Mouse (Mus musculus): ENCODE data around the gene Gtpbp8. TPM values are rescaled to one million over a fixed set of nuclear protein-coding genes. Genes with fewer than 3 reads are reported as not detected.

The Gtpbp8 gene
- polyA plus RNA-seq, 1 experiment: 15.3 TPM

DNA sequence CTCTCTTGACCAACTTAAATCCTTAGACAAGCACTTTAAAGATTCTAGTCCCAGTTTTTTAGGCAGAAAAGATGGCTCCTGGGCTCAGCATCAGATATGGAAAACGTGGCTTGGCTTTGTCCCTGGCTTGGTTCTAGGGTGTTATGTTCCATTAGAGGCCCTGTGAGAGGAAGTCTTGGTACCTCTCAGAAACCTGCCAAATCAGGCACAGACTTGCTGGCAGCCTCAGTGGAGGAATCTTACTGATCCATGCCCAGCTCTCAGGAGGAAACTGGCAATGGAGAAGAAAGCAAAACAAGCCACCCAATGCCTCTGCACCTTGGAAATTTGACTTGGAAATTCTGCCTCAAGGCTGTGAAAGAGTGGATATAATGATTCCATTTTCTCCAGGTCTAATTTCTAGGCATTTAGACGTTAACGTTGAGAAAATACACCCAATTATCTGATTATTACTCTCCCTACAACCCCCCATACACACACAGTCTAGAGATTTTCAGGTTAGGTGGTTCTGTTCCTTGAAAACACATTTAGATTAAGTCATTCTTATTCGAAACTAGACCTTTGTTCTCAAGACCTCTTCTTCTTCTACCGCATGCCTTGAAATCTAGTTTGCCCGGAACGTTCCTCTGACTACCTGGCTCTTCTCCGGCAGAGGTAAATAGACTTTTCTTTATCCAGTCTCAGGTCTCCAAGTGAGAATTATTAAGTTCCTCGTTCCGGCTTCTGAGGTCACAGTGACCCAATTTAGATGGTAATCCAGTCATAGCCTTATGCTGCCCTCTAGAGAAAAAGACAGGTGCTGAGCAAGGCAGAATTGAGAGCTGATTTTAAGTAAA is 29.6 kb downstream of the Gtpbp8 start:
- Histone ChIP-seq H3K4me3 (ENCODE audit: low read depth, low read length) (no peak overlapping the region), H3K27ac (ENCODE audit: insufficient read depth, low read length) (no peak overlapping the region; the same call in 1 of the 2 replicates), H3K9me3 (replicated peaks; ENCODE audit: control insufficient read depth, insufficient read depth, low read length, poor library complexity, severe bottlenecking) (no peaks in the 10 kb centered on the region), H3K27me3 (ENCODE audit: control insufficient read depth, insufficient read depth, low read length, poor library complexity, severe bottlenecking) (no peaks in the 10 kb centered on the region), H3K9ac (ENCODE audit: low read depth, poor library complexity, severe bottlenecking) (no peak overlapping the region), H3K36me3 (ENCODE audit: control insufficient read depth, insufficient read depth, low read length, poor library complexity, severe bottlenecking) (peaks cover 11% of the 10 kb centered on the region), H3K4me1 (ENCODE audit: control insufficient read depth, insufficient read depth, low read length) (peaks cover 2% of the 10 kb centered on the region)
- TF ChIP-seq CTCF (IDR thresholded peaks at IDR 0.05; ENCODE audit: low read depth, low read length): no peak
- no peak for TF ChIP-seq EP300 (IDR thresholded peaks at IDR 0.05; ENCODE audit: insufficient read depth, low read depth, low read length)

DNA sequence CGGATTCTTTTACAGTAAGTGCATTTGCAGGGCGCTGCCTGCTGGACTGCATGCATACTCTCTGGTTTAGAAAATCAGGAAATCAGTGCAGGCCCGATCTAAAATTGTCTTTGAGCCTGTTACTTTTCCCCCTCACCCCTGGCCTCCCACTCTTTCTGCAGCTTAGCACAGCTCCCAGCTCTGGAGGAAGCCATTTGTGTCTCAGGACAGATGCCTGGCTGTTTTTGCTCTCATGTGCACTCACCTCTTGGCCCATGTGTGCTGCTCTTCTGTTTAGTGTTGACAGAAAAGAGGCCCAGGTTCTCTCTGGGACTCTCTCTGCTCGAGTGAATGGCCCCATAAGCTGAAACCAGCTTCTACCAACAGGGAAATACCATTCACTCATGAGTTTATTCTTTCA is 42.7 kb downstream of the Gtpbp8 start:
- Histone ChIP-seq H3K36me3 (ENCODE audit: control insufficient read depth, insufficient read depth, low read length, poor library complexity, severe bottlenecking) (no peaks in the 10 kb centered on the region), H3K27ac (ENCODE audit: insufficient read depth, low read length) (no peak overlapping the region), H3K27me3 (ENCODE audit: control insufficient read depth, insufficient read depth, low read length, poor library complexity, severe bottlenecking) (no peaks in the 10 kb centered on the region), H3K4me3 (ENCODE audit: low read depth, low read length) (no peak overlapping the region), H3K9ac (ENCODE audit: low read depth, poor library complexity, severe bottlenecking) (no peak overlapping the region), H3K9me3 (replicated peaks; ENCODE audit: control insufficient read depth, insufficient read depth, low read length, poor library complexity, severe bottlenecking) (no peaks in the 10 kb centered on the region), H3K4me1 (ENCODE audit: control insufficient read depth, insufficient read depth, low read length) (no peaks in the 10 kb centered on the region)
- TF ChIP-seq EP300 (IDR thresholded peaks at IDR 0.05; ENCODE audit: insufficient read depth, low read depth, low read length): no peak
- TF ChIP-seq POLR2A (IDR thresholded peaks at IDR 0.05; ENCODE audit: insufficient read depth, low read length): no peak
- no peak for TF ChIP-seq CTCF (IDR thresholded peaks at IDR 0.05; ENCODE audit: low read depth, low read length)

DNA sequence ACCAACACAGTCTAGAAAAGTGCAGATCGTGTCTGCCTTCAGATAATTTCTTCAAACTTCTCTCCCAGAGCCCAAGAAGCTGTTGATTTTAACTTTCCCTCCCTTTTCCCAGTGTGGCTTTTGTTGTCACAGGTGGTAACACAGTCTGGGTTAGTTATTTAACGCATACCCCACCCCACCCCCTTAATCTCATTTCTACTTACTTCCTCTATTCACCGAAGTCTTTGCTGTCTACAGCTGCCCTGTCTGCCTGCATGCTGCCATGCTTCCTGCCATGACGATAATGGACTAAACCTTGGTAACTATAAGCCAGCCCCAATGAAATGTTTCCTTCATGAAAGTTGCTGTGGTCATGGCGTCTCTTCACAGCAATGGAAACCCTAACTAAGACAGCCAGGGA is 43.9 kb downstream of the Gtpbp8 start:
- no peak overlapping the region for H3K27ac ChIP-seq (ENCODE audit: insufficient read depth, low read length)
- H3K4me1 ChIP-seq (ENCODE audit: control insufficient read depth, insufficient read depth, low read length): no peaks in the 10 kb centered on the region
- 0 out of 2 replicates have a peak, but pooled peaks cover 3% of the 10 kb centered on the region for H3K9me3 ChIP-seq (replicated peaks; ENCODE audit: control insufficient read depth, insufficient read depth, low read length, poor library complexity, severe bottlenecking)
- no peaks in the 10 kb centered on the region for H3K27me3 ChIP-seq (ENCODE audit: control insufficient read depth, insufficient read depth, low read length, poor library complexity, severe bottlenecking)
- no peak overlapping the region for H3K4me3 ChIP-seq (ENCODE audit: low read depth, low read length)
- no peak overlapping the region for H3K9ac ChIP-seq (ENCODE audit: low read depth, poor library complexity, severe bottlenecking)
- no peaks in the 10 kb centered on the region for H3K36me3 ChIP-seq (ENCODE audit: control insufficient read depth, insufficient read depth, low read length, poor library complexity, severe bottlenecking)
- no peak for TF ChIP-seq POLR2A (IDR thresholded peaks at IDR 0.05; ENCODE audit: insufficient read depth, low read length)
- no peak for TF ChIP-seq EP300 (IDR thresholded peaks at IDR 0.05; ENCODE audit: insufficient read depth, low read depth, low read length)
- TF ChIP-seq CTCF (IDR thresholded peaks at IDR 0.05; ENCODE audit: low read depth, low read length): no peak

DNA sequence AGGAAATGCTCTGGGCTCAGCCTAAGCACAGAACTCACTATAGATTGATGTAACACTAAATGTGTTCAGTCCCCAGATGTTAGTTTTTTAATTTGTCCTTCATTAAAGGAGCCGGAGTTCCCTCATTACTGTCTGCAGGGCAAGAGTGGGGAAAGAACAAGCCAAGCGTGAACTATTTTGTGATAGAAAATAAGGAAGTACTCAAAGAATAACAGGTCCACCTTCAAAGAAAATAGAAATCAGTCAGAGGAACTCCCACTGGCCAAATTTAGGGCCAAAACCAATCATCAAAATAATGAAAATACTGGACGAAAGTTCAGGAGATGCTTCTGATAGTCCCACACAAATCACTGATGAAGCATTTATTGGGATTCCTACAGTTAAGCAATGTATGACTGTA is 45.0 kb downstream of the Gtpbp8 start:
- Histone ChIP-seq H3K36me3 (ENCODE audit: control insufficient read depth, insufficient read depth, low read length, poor library complexity, severe bottlenecking) (no peaks in the 10 kb centered on the region), H3K27me3 (ENCODE audit: control insufficient read depth, insufficient read depth, low read length, poor library complexity, severe bottlenecking) (no peaks in the 10 kb centered on the region), H3K9ac (ENCODE audit: low read depth, poor library complexity, severe bottlenecking) (no peak overlapping the region), H3K4me3 (ENCODE audit: low read depth, low read length) (no peak overlapping the region), H3K4me1 (ENCODE audit: control insufficient read depth, insufficient read depth, low read length) (no peaks in the 10 kb centered on the region), H3K27ac (ENCODE audit: insufficient read depth, low read length) (no peak overlapping the region), H3K9me3 (replicated peaks; ENCODE audit: control insufficient read depth, insufficient read depth, low read length, poor library complexity, severe bottlenecking) (0 out of 2 replicates have a peak, but pooled peaks cover 3% of the 10 kb centered on the region)
- TF ChIP-seq CTCF (IDR thresholded peaks at IDR 0.05; ENCODE audit: low read depth, low read length): no peak

DNA sequence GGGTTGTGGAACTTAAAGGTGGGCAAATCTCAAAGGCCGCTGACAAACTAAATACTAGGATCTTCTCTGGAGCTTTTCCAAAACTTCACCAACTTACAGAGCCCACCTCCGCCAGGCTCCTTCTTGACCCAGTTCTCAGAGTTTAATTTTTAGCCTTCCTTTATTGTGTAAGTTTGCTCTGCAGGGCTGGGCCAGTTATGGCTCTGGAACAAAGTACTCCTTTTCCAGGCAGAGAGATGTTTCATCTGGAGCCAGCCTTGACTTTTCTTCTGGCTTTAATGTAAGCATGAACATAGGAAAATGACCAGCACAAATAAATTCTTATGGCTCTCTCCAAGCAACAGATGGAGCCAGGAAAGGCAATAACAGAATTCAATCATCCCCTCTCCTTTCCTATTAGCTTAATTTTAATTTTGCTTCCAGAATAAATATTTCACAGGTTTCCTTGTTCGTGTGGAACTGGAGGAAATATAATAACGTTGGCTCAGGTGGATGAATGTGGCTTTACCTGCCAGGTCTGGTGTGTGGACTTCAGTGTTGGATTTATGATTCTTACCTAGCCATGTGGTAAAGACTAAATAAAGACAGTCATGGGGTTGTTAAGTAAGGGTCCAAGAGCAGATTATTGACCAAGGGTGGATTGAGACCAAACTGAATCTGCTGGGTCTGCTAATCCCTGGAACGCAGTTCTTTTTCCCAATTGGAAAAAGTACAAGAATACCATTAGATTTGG is 48.5 kb downstream of the Gtpbp8 start:
- Histone ChIP-seq H3K9ac (ENCODE audit: low read depth, poor library complexity, severe bottlenecking) (no peak overlapping the region), H3K4me3 (ENCODE audit: low read depth, low read length) (no peak overlapping the region), H3K27me3 (ENCODE audit: control insufficient read depth, insufficient read depth, low read length, poor library complexity, severe bottlenecking) (no peaks in the 10 kb centered on the region), H3K36me3 (ENCODE audit: control insufficient read depth, insufficient read depth, low read length, poor library complexity, severe bottlenecking) (no peaks in the 10 kb centered on the region), H3K4me1 (ENCODE audit: control insufficient read depth, insufficient read depth, low read length) (no peaks in the 10 kb centered on the region), H3K27ac (ENCODE audit: insufficient read depth, low read length) (no peak overlapping the region), H3K9me3 (replicated peaks; ENCODE audit: control insufficient read depth, insufficient read depth, low read length, poor library complexity, severe bottlenecking) (0 out of 2 replicates have a peak, but pooled peaks cover 3% of the 10 kb centered on the region)
- TF ChIP-seq EP300 (IDR thresholded peaks at IDR 0.05; ENCODE audit: insufficient read depth, low read depth, low read length): no peak

Data from ES-Bruce4 (cell line).